Mouse (Mus musculus) right cerebral cortex, postnatal 14 days (tissue): Measurements from ENCODE around the gene P2ry2.

ENCODE experiments used
- DNase-seq: peaks from one replicate; pipeline ENCODE4 v3.0.0; 2022

The P2ry2 gene

GRCm38 (mm10) chr7:100978171-100978570 lies 34.5 kb downstream of the P2ry2 start:
- DNase-seq = no peak

- peak; percentile 21 for DNase-seq
Observed at GRCm38 (mm10) chr7:100974135-100974903, 38.3 kb downstream of the P2ry2 start, which contains the start of gene P2ry6. TSS of gene P2ry6 (minus strand) at chr7:100974649.

DNA sequence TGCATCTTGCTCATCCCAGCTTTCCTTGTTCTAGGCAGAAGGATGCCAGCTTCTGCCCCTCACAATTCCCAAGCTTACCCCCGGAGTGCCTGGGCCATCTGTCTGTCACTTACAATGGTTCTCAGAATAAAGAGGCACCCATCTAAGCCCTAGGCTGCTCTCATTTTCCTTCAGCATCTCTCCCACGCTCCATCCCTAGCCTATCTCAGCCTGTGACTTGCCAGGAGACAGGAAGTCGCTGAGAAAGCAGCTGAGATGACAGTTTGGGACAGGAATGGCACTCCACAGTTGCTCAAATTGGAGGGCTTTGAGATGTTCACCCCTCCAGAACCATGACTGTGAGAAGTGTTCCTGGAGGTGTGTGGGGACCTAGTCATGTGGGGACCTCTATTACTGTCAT lies 39.8 kb downstream of the P2ry2 start:
- DNase-seq = no peak

DNA sequence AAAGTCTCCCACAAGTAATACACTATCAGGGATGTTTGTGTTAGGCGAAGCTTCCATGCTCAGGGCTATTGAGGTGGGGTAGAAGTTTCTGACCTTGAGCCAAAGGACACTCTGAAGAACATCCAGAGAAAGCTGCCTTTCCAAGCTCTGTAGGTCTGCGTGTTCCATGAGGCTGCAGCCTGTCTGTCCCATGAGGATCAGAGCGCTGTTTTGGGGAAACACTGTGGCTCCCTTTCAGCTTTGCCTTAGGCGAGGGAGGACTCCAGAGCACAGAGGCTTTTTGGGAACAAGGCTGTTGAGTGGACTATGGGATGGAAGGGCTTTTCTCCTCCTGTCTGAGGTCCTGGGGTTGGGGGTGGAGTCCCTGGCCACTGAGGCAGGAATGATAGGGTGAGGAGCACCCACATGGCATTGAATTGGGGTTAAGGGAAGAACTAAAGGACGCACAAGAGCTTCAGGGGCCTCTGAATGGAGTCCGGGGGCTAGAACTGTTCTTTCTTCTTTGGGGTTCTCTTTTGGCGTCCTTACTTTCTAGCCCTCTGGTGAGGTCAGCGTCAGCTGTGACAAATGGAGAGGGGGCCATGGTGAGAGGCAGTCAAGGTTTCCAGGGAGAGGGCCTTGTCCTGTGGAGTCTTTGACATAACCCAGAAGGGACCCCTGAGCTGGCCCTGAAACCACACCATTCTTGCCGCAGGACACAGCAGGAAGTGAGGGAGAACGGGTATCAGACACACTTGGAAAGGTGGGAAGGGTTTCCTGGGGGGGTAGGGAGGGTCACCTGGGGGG lies 43.6 kb downstream of the P2ry2 start:
- no peak for DNase-seq

DNA sequence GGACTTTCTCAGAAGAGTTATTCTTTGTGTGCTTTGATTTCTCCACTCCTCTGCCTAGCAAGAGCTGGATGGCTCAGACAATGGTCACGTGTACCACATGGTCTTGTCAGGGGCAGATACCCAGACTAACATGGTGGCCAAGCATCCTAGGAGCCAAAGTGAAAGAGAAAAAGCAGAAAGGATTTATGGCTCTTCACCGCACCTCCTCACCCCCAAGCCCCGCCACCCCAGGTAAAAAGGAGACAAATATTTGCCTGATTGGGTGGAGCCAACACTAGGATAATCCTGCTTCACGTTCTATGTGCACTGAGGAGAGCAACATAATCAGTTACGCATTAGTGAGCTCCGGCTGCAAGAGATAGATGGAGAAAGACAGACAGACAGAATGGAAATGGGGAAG lies 44.3 kb downstream of the P2ry2 start:
- no peak for DNase-seq

DNA sequence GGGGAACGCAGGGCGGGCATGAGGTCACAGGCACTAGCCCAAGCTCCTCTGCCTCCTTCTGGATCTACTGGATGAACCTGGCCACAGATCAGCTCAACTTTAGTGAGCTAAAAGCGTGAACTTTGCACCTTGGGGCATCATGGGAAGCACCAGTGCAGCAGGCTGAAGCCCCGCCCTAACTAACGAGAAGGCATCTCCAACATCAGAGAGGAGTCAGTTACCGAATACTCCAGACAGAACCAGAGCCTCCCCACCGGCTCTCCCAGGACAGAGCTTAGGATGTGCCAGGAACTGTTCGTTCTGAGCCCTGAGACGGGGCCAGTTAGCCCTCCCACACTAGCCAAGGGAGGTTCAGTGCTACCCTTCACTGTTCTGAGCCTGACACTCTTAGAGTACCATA lies 44.8 kb downstream of the P2ry2 start:
- DNase-seq = no peak

GRCm38 (mm10) chr7:100966014-100966413 lies 46.7 kb downstream of the P2ry2 start:
- DNase-seq = no peak

- no peak for DNase-seq
Observed at GRCm38 (mm10) chr7:100965079-100965478, 47.6 kb downstream of the P2ry2 start.

DNA sequence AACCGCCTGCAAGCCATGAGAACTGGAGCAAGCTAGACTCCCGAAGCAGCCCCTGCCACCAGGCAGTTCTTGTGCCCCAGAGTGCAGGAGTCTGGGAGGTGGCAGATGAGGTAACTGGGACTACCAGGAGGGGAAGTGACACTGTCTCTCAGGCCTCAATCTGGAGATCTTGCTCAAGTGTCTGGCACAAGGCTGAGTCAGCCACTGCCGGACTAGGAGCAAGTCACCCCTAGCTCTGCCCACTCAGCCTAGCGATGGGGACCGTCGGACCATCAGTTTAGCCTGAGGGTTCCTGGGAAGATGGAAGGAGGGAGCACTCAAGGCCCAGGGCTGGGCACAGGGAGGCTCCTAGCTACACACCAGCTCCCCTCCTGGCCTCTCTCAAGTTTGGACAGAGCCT lies 48.4 kb downstream of the P2ry2 start:
- no peak for DNase-seq

GRCm38 (mm10) chr7:100963381-100963780 lies 49.3 kb downstream of the P2ry2 start:
- DNase-seq = no peak

- DNase-seq = no peak
Observed at GRCm38 (mm10) chr7:100961146-100961545, 51.5 kb downstream of the P2ry2 start.

DNA sequence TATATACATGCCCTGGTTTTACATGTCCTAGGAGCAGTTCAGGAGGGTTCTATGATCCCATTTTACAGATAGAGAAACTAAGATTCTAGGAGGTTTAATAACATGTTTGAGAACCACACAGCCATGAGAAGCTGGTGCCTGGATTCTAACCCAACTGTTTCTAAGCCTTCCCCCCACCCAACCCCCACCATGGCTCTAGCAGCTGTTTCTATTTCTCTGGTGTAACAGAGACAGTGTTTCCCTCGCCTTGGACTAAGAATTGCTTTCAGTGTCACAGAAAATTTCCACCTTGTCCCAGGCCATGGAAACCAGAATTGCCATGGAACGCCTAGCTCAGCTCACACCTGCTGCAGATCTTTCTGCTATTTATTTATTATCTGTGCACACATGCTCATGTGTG lies 52.2 kb downstream of the P2ry2 start:
- DNase-seq = no peak

DNA sequence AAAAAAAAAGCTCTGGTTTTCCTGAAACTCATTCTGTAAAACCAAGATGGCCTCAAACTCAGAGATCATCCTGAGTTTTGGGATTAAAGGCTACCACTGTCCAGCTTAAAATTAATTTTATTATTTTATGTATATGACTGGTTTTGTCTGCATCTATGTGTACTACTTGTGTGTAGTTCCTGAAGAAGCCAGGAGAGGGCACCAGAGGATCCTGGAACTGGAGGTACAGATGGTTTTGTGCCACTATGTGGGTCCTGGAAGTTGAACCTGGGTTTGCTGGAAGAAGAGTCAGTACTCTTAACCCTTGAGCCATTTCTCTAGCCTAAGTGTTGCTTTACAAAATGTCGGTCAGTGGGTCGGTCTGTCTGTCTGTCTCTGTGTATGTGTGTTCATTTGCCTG lies 54.2 kb downstream of the P2ry2 start:
- peak; percentile 44 for DNase-seq

DNA sequence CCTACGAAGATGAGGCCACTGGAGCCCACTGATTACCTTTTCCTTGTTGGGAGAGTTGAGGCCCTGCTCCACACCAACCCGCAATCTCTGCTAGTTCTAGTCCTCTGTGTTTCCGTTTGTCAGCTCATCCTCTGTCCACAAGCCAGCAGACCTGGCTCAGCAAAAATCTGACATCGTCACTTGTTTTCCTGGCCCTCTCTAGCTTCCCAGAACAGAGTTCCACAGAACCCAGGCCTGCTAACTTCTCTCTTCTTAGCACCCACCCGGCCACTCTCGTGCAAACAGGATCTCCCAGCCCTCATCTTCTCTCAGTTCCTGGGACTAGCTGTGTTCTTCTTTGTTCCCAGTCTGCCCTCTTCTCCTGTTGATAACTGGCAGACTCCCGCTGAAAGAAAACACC lies 60.0 kb downstream of the P2ry2 start:
- no peak for DNase-seq

- DNase-seq = no peak
Observed at GRCm38 (mm10) chr7:100951903-100952302, 60.8 kb downstream of the P2ry2 start.

- no peak for DNase-seq
Observed at GRCm38 (mm10) chr7:100950481-100951010, 62.1 kb downstream of the P2ry2 start.

GRCm38 (mm10) chr7:100950031-100950430 lies 62.6 kb downstream of the P2ry2 start:
- DNase-seq = no peak
